Mouse (Mus musculus) MEL (cell line): ENCODE results near the gene Dpp9. TPM values are rescaled to one million over a fixed set of nuclear protein-coding genes. Genes with fewer than 3 reads are reported as not detected.

Experiments used
- DNase-seq: peaks from one replicate; pipeline ENCODE4 v3.0.0; 2011; ENCODE audit warnings: low read depth, low spot score
- H3K27ac ChIP-seq: 2 replicates; pipeline ENCODE4 v1.5.1; 2012; ENCODE audit warnings: low read depth, mild to moderate bottlenecking, control low read depth, low read length, moderate library complexity; ENCODE audit not compliant: control insufficient read depth
- H3K27me3 ChIP-seq, 2 experiments: fragments of 150-350 bp in 1 of 2; sonication (generic) in 1 of 2; 2 replicates each; pipeline ENCODE4 v1.6.1; 2012; ENCODE audit warnings: low read length in 2 of 2, mild to moderate bottlenecking in 2 of 2, improper control_type of control experiment in 1 of 2, moderate library complexity in 1 of 2; ENCODE audit not compliant: insufficient read depth in 2 of 2, control insufficient read depth in 1 of 2
- H3K36me3 ChIP-seq, 2 experiments: 2 replicates each; pipeline ENCODE4 v1.6.1; 2012 to 2014; ENCODE audit warnings: low read length in 2 of 2, improper control_type of control experiment in 1 of 2, inconsistent platforms in 1 of 2, mild to moderate bottlenecking in 1 of 2; ENCODE audit not compliant: insufficient read depth in 2 of 2, control insufficient read depth in 1 of 2
- H3K4me1 ChIP-seq, 2 experiments: fragments of 150-350 bp in 1 of 2; sonication (generic) in 1 of 2; 2 replicates each; pipeline ENCODE4 v1.6.1; 2012; ENCODE audit warnings: low read length in 2 of 2, improper control_type of control experiment in 1 of 2, mild to moderate bottlenecking in 1 of 2; ENCODE audit not compliant: insufficient read depth in 2 of 2, control insufficient read depth in 1 of 2
- H3K4me3 ChIP-seq, 2 experiments: fragments of 150-350 bp in 1 of 2; sonication (generic) in 1 of 2; 2 replicates each; pipeline ENCODE4 v1.5.1; 2012; ENCODE audit warnings: low read depth in 2 of 2, low read length in 2 of 2, mild to moderate bottlenecking in 2 of 2, moderate library complexity in 2 of 2, control low read depth in 1 of 2, improper control_type of control experiment in 1 of 2; ENCODE audit not compliant: control insufficient read depth in 1 of 2, insufficient read depth in 1 of 2
- H3K79me2 ChIP-seq: 2 replicates; pipeline ENCODE4 v1.6.1; 2012; ENCODE audit warnings: mild to moderate bottlenecking, low read length, moderate library complexity; ENCODE audit not compliant: control insufficient read depth, poor library complexity, insufficient read depth
- H3K9ac ChIP-seq: 2 replicates; pipeline ENCODE4 v1.6.1; 2012; ENCODE audit warnings: low read depth, mild to moderate bottlenecking, control low read depth, low read length, moderate library complexity; ENCODE audit not compliant: control insufficient read depth, poor library complexity, severe bottlenecking
- H3K9me3 ChIP-seq: fragments of 150-350 bp; sonication (generic); replicated peaks from 2 replicates; pipeline ENCODE4 v1.6.1; 2012; ENCODE audit warnings: mild to moderate bottlenecking, low read length, improper control_type of control experiment, moderate library complexity; ENCODE audit not compliant: insufficient read depth
- BHLHE40 ChIP-seq: IDR thresholded peaks from 2 replicates; pipeline ENCODE4 v1.6.1; 2012; ENCODE audit warnings: low read depth, mild to moderate bottlenecking, inconsistent platforms, low read length, improper control_type of control experiment, borderline replicate concordance
- CHD1 ChIP-seq: IDR thresholded peaks from 2 replicates; pipeline ENCODE4 v1.6.1; 2012; ENCODE audit warnings: low read depth, mild to moderate bottlenecking, inconsistent platforms, low read length, improper control_type of control experiment
- CHD2 ChIP-seq: IDR thresholded peaks from 2 replicates; pipeline ENCODE4 v1.6.1; 2011; ENCODE audit warnings: low read length, improper control_type of control experiment
- CTCF ChIP-seq, 3 experiments: IDR thresholded peaks in 2 of 3; conservative IDR thresholded peaks in 1 of 3; 2 replicates each; pipeline ENCODE4 v1.5.1; 2011 to 2012; ENCODE audit warnings: low read length in 3 of 3, low read depth in 2 of 3, mild to moderate bottlenecking in 2 of 3, improper control_type of control experiment in 1 of 3, inconsistent platforms in 1 of 3, mixed read lengths in 1 of 3, moderate library complexity in 1 of 3; ENCODE audit not compliant: control insufficient read depth in 1 of 3, insufficient read depth in 1 of 3, poor library complexity in 1 of 3, severe bottlenecking in 1 of 3
- E2F4 ChIP-seq: IDR thresholded peaks from 2 replicates; pipeline ENCODE4 v1.6.1; 2011; ENCODE audit warnings: low read depth, low read length, improper control_type of control experiment, borderline replicate concordance
- ELF1 ChIP-seq: IDR thresholded peaks from 2 replicates; pipeline ENCODE4 v1.6.1; 2014; ENCODE audit warnings: low read depth, mild to moderate bottlenecking, inconsistent platforms, low read length, improper control_type of control experiment, moderate library complexity
- EP300 ChIP-seq, 2 experiments: IDR thresholded peaks; 2 replicates each; pipeline ENCODE4 v1.6.1; 2011; ENCODE audit warnings: improper control_type of control experiment in 2 of 2, low read length in 2 of 2, low read depth in 1 of 2, mild to moderate bottlenecking in 1 of 2
- GABPA ChIP-seq: IDR thresholded peaks from 2 replicates; pipeline ENCODE4 v1.6.1; 2012; ENCODE audit warnings: low read depth, mild to moderate bottlenecking, inconsistent platforms, low read length, improper control_type of control experiment, moderate library complexity
- GATA1 ChIP-seq: IDR thresholded peaks from 2 replicates; pipeline ENCODE4 v1.6.1; 2011; ENCODE audit warnings: low read depth, low read length, improper control_type of control experiment
- HCFC1 ChIP-seq: IDR thresholded peaks from 2 replicates; pipeline ENCODE4 v1.6.1; 2012; ENCODE audit warnings: low read depth, mild to moderate bottlenecking, inconsistent platforms, low read length, improper control_type of control experiment, moderate library complexity
- JUND ChIP-seq: IDR thresholded peaks from 2 replicates; pipeline ENCODE4 v1.6.1; 2011; ENCODE audit warnings: low read depth, mild to moderate bottlenecking, improper control_type of control experiment, low read length
- KAT2A ChIP-seq: conservative IDR thresholded peaks from 2 replicates; pipeline ENCODE4 v1.6.1; 2012; ENCODE audit warnings: low read depth, low read length, improper control_type of control experiment, inconsistent platforms
- MAFK ChIP-seq: IDR thresholded peaks from 2 replicates; pipeline ENCODE4 v1.6.1; 2011; ENCODE audit warnings: low read depth, mild to moderate bottlenecking, low read length, improper control_type of control experiment, borderline replicate concordance
- MAX ChIP-seq: IDR thresholded peaks from 2 replicates; pipeline ENCODE4 v1.6.1; 2011; ENCODE audit warnings: low read length, improper control_type of control experiment
- MAZ ChIP-seq: IDR thresholded peaks from 2 replicates; pipeline ENCODE4 v1.6.1; 2012; ENCODE audit warnings: low read depth, mild to moderate bottlenecking, inconsistent platforms, low read length, improper control_type of control experiment
- MXI1 ChIP-seq: IDR thresholded peaks from 2 replicates; pipeline ENCODE4 v1.6.1; 2011; ENCODE audit warnings: mild to moderate bottlenecking, low read depth, low read length, improper control_type of control experiment
- MYB ChIP-seq: IDR thresholded peaks from 2 replicates; pipeline ENCODE4 v1.6.1; 2011; ENCODE audit warnings: mild to moderate bottlenecking, low read depth, low read length, improper control_type of control experiment
- MYC ChIP-seq: IDR thresholded peaks from 2 replicates; pipeline ENCODE4 v1.6.1; 2011; ENCODE audit warnings: low read depth, mild to moderate bottlenecking, low read length, improper control_type of control experiment, moderate library complexity
- NELFE ChIP-seq: IDR thresholded peaks from 2 replicates; pipeline ENCODE4 v1.6.1; 2011; ENCODE audit warnings: low read depth, low read length, improper control_type of control experiment
- NRF1 ChIP-seq: IDR thresholded peaks from 2 replicates; pipeline ENCODE4 v1.6.1; 2014; ENCODE audit warnings: low read depth, mild to moderate bottlenecking, inconsistent platforms, low read length, improper control_type of control experiment, moderate library complexity; ENCODE audit not compliant: poor library complexity, insufficient read depth, severe bottlenecking
- POLR2A ChIP-seq, 2 experiments: IDR thresholded peaks; 2 replicates each; pipeline ENCODE4 v1.6.1; 2011 to 2012; ENCODE audit warnings: low read length in 2 of 2, mild to moderate bottlenecking in 2 of 2, control low read depth in 1 of 2, improper control_type of control experiment in 1 of 2, low read depth in 1 of 2, moderate library complexity in 1 of 2; ENCODE audit not compliant: control insufficient read depth in 1 of 2, insufficient read depth in 1 of 2, poor library complexity in 1 of 2
- POLR2AphosphoS5 ChIP-seq: IDR thresholded peaks from 2 replicates; pipeline ENCODE4 v1.6.1; 2012; ENCODE audit warnings: low read depth, borderline replicate concordance, mild to moderate bottlenecking, inconsistent platforms, low read length, moderate library complexity, mixed read lengths
- SIN3A ChIP-seq: IDR thresholded peaks from 2 replicates; pipeline ENCODE4 v1.6.1; 2012; ENCODE audit warnings: low read length, improper control_type of control experiment, inconsistent platforms
- SMC3 ChIP-seq: IDR thresholded peaks from 2 replicates; pipeline ENCODE4 v1.6.1; 2011; ENCODE audit warnings: low read depth, low read length, improper control_type of control experiment
- TBP ChIP-seq: IDR thresholded peaks from 2 replicates; pipeline ENCODE4 v1.8.0; 2011; ENCODE audit warnings: low read depth, low read length, improper control_type of control experiment
- TCF12 ChIP-seq: IDR thresholded peaks from 2 replicates; pipeline ENCODE4 v1.6.1; 2014; ENCODE audit warnings: low read depth, mild to moderate bottlenecking, inconsistent platforms, low read length, improper control_type of control experiment, moderate library complexity
- UBTF ChIP-seq: IDR thresholded peaks from 2 replicates; pipeline ENCODE4 v1.6.1; 2012; ENCODE audit warnings: low read depth, mild to moderate bottlenecking, inconsistent platforms, low read length, improper control_type of control experiment, moderate library complexity, borderline replicate concordance; ENCODE audit not compliant: insufficient read depth
- USF1 ChIP-seq: IDR thresholded peaks from 2 replicates; pipeline ENCODE4 v1.6.1; 2014; ENCODE audit warnings: low read depth, mild to moderate bottlenecking, inconsistent platforms, low read length, improper control_type of control experiment, moderate library complexity
- USF2 ChIP-seq, 2 experiments: IDR thresholded peaks; 2 replicates each; pipeline ENCODE4 v1.6.1; 2011 to 2012; ENCODE audit warnings: improper control_type of control experiment in 2 of 2, low read length in 2 of 2, borderline replicate concordance in 1 of 2, inconsistent platforms in 1 of 2, low read depth in 1 of 2, mild to moderate bottlenecking in 1 of 2; ENCODE audit not compliant: insufficient read depth in 1 of 2
- ZMIZ1 ChIP-seq: IDR thresholded peaks from 2 replicates; pipeline ENCODE4 v1.6.1; 2012; ENCODE audit warnings: low read depth, mild to moderate bottlenecking, inconsistent platforms, low read length, improper control_type of control experiment, moderate library complexity
- ZNF384 ChIP-seq: IDR thresholded peaks from 2 replicates; pipeline ENCODE4 v1.6.1; 2012; ENCODE audit warnings: low read depth, mild to moderate bottlenecking, inconsistent platforms, low read length, improper control_type of control experiment
- polyA plus RNA-seq, 2 experiments: library from polyadenylated mRNA; stranded (reverse) in 1 of 2; unstranded in 1 of 2; fragments of >175 nt in 1 of 2; fragments of >200 nt in 1 of 2; gene quantifications; 2 replicates each; pipeline versions ENCODE4 v1.2.1 to v1.2.4; 2012; ENCODE audit warnings: low replicate concordance in 2 of 2, low read depth in 1 of 2; ENCODE audit not compliant: insufficient read length in 2 of 2, insufficient read depth in 1 of 2, missing spikeins in 1 of 2
- total RNA-seq: library from RNA; depleted of rRNA; stranded (reverse); fragments of 300-350 nt; gene quantifications from 2 replicates; pipeline ENCODE4 v1.2.3, GENCODE M21; 2012; rRNA removed

Gene Dpp9
- total RNA-seq (34.3 and 36.3 TPM in 2 replicates), polyA plus RNA-seq (10 to 100 TPM in 1 of 2 experiments, not detected in 1; 67.2 TPM)

GRCm38 (mm10) chr17:56218377-56219191 lies at the start of gene Dpp9:
TSS of gene Dpp9 (minus strand) at chr17:56218905.
- peak within 1 kb of the TSS; percentile 91 for H3K9ac ChIP-seq
- H3K36me3 ChIP-seq: peaks cover 0 to 3% of the 10 kb centered on the region in 2 experiments; a peak in 1 of 4 replicates
- peak; percentile 98 for DNase-seq
- peak within 1 kb of the TSS; percentile 38 for H3K27ac ChIP-seq
- no peaks in the 10 kb centered on the region; a peak in 1 of 4 replicates for H3K27me3 ChIP-seq
- peaks cover 0 to 17% of the 10 kb centered on the region in 2 experiments; a peak in 3 of 4 replicates for H3K4me1 ChIP-seq
- TF ChIP-seq CHD1 (peak; percentile 99), GABPA (no peak), NELFE (peak; percentile 54), CTCF (IDR thresholded peaks at IDR 0.05 in 2 of 3, conservative IDR thresholded peaks at IDR 0.05 in 1 of 3; ENCODE audit: control insufficient read depth in 1 of 3, insufficient read depth in 1 of 3, low read depth in 2 of 3, low read length in 3 of 3, poor library complexity in 1 of 3, severe bottlenecking in 1 of 3) (0 out of 6 replicates have a peak, but pooled peaks of 1 of the 3 experiments have one; percentile 5), EP300 (IDR thresholded peaks at IDR 0.05; ENCODE audit: low read depth in 1 of 2, low read length in 2 of 2) (0 out of 4 replicates have a peak, but pooled peaks of 1 of the 2 experiments have one; percentile 11), POLR2A (IDR thresholded peaks at IDR 0.05; ENCODE audit: control insufficient read depth in 1 of 2, insufficient read depth in 1 of 2, low read depth in 1 of 2, low read length in 2 of 2, poor library complexity in 1 of 2) (peak; percentile 16 to 77; a peak in 3 of 4 replicates), KAT2A (peak; percentile 83), MXI1 (no peak; the same call in 1 of the 2 replicates), MAFK (no peak), HCFC1 (peak; percentile 93), TBP (peak; percentile 94), MAZ (no peak), ELF1 (peak; percentile 80), MAX (no peak), SMC3 (no peak), NRF1 (no peak), SIN3A (peak; percentile 96), CHD2 (peak; percentile 72), ZMIZ1 (no peak), MYC (no peak), UBTF (no peak), USF2 (IDR thresholded peaks at IDR 0.05; ENCODE audit: borderline replicate concordance in 1 of 2, insufficient read depth in 1 of 2, low read depth in 1 of 2, low read length in 2 of 2) (no peak), TCF12 (peak; percentile 54), GATA1 (peak; percentile 36; the same call in 1 of the 2 replicates), USF1 (no peak), ZNF384 (no peak), BHLHE40 (no peak), E2F4 (no peak), MYB (no peak), JUND (no peak), POLR2AphosphoS5 (no peak)
- H3K79me2 ChIP-seq: peaks cover 13% of the 10 kb centered on the region
- H3K9me3 ChIP-seq: no peaks in the 10 kb centered on the region
- H3K4me3 ChIP-seq: peak within 1 kb of the TSS; percentile 92 to 98
